Mouse (Mus musculus) ovary, adult 18-20 months (tissue): ENCODE measurements at regions not wholly inside any gene's neighbourhood (a gene's known extent, or its start where the extent isn't known, plus 50 kb on each side); places are given as distances from the start of the nearest gene placed in this dataset.

Experiments
- DNase-seq: peaks from one replicate; pipeline ENCODE4 v3.0.0; 2022; ENCODE audit warnings: low spot score, mixed read lengths

GRCm38 (mm10) chr15:8903651-8904050, 64.1 kb upstream of the Ranbp3l start:
- DNase-seq, result no peak

GRCm38 (mm10) chr15:8897487-8898158, 70.1 kb upstream of the Ranbp3l start:
- no peak for DNase-seq

- DNase-seq, result no peak
Observed at GRCm38 (mm10) chr15:8896856-8897255, 70.9 kb upstream of the Ranbp3l start.

- DNase-seq, result no peak
Observed at GRCm38 (mm10) chr15:8896391-8896790, 71.4 kb upstream of the Ranbp3l start.

- DNase-seq, result no peak
Observed at GRCm38 (mm10) chr15:8885585-8885984, 82.2 kb upstream of the Ranbp3l start.

- DNase-seq, result no peak
Observed at GRCm38 (mm10) chr15:8884608-8885467, 82.9 kb upstream of the Ranbp3l start.

GRCm38 (mm10) chr15:8882880-8883539, 84.7 kb upstream of the Ranbp3l start:
- DNase-seq, result no peak

- DNase-seq, result no peak
Observed at GRCm38 (mm10) chr15:8874884-8875493, 92.8 kb upstream of the Ranbp3l start.

- DNase-seq, result no peak
Observed at GRCm38 (mm10) chr15:8868021-8868420, 99.7 kb upstream of the Ranbp3l start.

GRCm38 (mm10) chr15:8867160-8867891, 100.4 kb upstream of the Ranbp3l start:
- no peak for DNase-seq

- DNase-seq, result no peak
Observed at GRCm38 (mm10) chr15:8865089-8865933, 102.4 kb upstream of the Ranbp3l start.

GRCm38 (mm10) chr15:8856419-8857084, 111.2 kb upstream of the Ranbp3l start:
- no peak for DNase-seq

GRCm38 (mm10) chr15:8855511-8855910, 112.2 kb upstream of the Ranbp3l start:
- DNase-seq, result no peak

- DNase-seq, result no peak
Observed at GRCm38 (mm10) chr15:8854336-8854735, 113.4 kb upstream of the Ranbp3l start.

GRCm38 (mm10) chr15:8850996-8851395, 116.8 kb upstream of the Ranbp3l start:
- no peak for DNase-seq

GRCm38 (mm10) chr15:8849413-8849812, 118.3 kb upstream of the Ranbp3l start:
- DNase-seq, result no peak

- no peak for DNase-seq
Observed at GRCm38 (mm10) chr15:8842129-8842528, 125.6 kb upstream of the Ranbp3l start.

GRCm38 (mm10) chr15:8839462-8839861, 128.3 kb upstream of the Ranbp3l start:
- no peak for DNase-seq

- DNase-seq, result no peak
Observed at GRCm38 (mm10) chr15:8834151-8834550, 123.6 kb upstream of the Slc1a3 start.

- no peak for DNase-seq
Observed at GRCm38 (mm10) chr15:8832970-8833369, 122.4 kb upstream of the Slc1a3 start.
